Mouse (Mus musculus): Measurements from ENCODE around the gene Ndufb4. TPM values are rescaled to one million over a fixed set of nuclear protein-coding genes. Genes with fewer than 3 reads are reported as not detected.
"Not testable (repeated sequence)": the region's sequence is repeated elsewhere in the genome, so short reads cannot be mapped to it uniquely, and the experiment has no call there.

Ndufb4 gene
- polyA plus RNA-seq, 1 experiment from 2014 or later = 71.7 TPM

DNA sequence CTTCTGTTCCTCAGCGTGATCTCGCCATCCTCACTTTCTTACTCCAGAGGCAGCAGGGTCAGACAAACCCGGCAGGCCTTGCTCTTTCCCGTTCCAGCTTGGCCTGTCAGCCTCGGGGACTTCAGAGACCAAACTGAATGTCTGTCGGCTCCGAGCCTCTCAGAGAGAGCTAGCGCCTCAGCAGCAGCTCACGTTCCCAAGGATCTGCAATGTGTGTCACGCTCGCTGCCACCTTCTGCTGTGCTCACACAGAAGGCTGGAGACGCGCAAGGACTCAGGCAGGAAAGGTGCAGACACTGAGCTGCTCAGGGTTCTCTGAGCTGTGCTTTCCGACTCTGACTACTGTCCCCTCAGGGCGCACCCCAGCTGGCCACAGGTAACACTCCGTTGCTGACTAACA lies 7.2 kb downstream of the Ndufb4 start:
- Histone ChIP-seq H3K4me3 (replicated peaks) (no peak overlapping the region), H3K4me1 (replicated peaks) (no peaks in the 10 kb centered on the region), H3K27ac (no peak overlapping the region), H3K4me2 (replicated peaks) (no peak overlapping the region), H3K9me3 (no peaks in the 10 kb centered on the region), H3K9ac (no peak overlapping the region), H3K36me3 (peaks cover 16% of the 10 kb centered on the region), H3K27me3 (replicated peaks) (no peaks in the 10 kb centered on the region)
- no peak for ATAC-seq
- WGBS = 90% methylated on average over 16 of the region's 16 CpGs

DNA sequence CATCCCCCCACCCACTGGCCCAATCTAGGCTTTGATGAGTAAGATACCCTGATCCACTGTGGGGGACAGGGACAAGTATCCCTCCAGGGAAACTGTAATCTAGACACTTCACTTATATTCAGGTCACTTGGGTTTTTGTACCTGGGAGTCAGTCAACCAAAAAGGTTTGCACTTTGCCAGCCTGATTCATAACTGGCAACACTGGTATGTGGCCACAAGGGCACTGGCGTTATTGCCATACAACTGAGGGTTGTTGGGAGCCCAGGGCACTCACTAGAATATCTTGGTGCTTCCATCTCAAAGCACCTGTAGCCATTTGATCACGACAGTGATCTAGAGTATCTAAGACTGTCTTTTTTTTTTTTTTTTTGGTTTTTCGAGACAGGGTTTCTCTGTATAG lies 8.5 kb downstream of the Ndufb4 start:
- ATAC-seq = no peak
- Histone ChIP-seq H3K27ac (no peak overlapping the region), H3K4me2 (replicated peaks) (no peak overlapping the region), H3K4me1 (replicated peaks) (no peaks in the 10 kb centered on the region), H3K9ac (no peak overlapping the region), H3K4me3 (replicated peaks) (no peak overlapping the region), H3K9me3 (no peaks in the 10 kb centered on the region), H3K27me3 (replicated peaks) (no peaks in the 10 kb centered on the region), H3K36me3 (peaks cover 16% of the 10 kb centered on the region)
- 91% methylated on average over 3 of the region's 3 CpGs for WGBS

DNA sequence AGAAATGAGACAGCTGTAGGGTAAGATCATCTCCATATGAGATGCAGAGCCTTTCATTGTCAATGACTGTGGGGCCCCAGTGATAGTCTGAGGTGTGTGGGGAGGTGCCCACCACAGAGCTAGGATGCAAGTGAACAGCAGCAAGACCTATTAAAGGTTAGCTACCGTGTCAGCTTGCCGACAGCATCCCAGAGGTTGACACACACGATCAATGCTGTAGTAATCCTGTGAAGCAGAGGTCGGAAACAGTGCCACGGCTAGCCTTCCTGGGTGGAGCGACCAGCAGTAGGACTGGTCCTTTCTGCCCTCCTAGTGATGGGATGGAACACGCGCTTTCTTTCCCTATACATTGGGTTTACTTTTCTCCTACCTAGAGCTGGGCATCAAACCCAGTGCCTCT lies 9.0 kb downstream of the Ndufb4 start:
- no peak overlapping the region for H3K4me2 ChIP-seq (replicated peaks)
- H3K27me3 ChIP-seq (replicated peaks) = no peaks in the 10 kb centered on the region
- WGBS = 92% methylated on average over 8 of the region's 8 CpGs
- no peak for ATAC-seq
- peaks cover 16% of the 10 kb centered on the region for H3K36me3 ChIP-seq
- H3K9me3 ChIP-seq = no peaks in the 10 kb centered on the region
- H3K4me1 ChIP-seq (replicated peaks) = no peaks in the 10 kb centered on the region
- H3K4me3 ChIP-seq (replicated peaks) = no peak overlapping the region
- no peak overlapping the region for H3K9ac ChIP-seq
- H3K27ac ChIP-seq = no peak overlapping the region

DNA sequence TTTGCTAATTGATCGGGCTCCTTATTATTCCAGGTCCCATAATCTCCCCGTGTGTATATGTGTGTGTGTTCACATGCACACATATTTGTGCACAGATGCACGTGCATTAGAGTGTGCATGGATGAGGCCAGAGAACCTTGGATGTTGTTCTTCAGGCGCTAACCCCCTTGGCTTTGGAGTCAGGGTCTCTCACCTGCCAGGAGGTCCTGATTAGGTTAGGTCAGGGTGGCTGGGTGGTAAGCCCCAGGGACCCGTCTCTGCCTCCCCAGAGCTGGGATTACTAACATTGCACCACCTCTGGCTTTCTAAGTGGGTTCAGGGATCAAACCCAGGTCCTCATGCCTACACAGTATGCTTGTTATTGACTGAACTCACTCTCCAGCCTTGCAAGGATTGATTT lies 9.8 kb downstream of the Ndufb4 start:
- no peaks in the 10 kb centered on the region for H3K4me1 ChIP-seq (replicated peaks)
- H3K27ac ChIP-seq = no peak overlapping the region
- no peak overlapping the region for H3K4me2 ChIP-seq (replicated peaks)
- no peaks in the 10 kb centered on the region for H3K9me3 ChIP-seq
- peaks cover 16% of the 10 kb centered on the region for H3K36me3 ChIP-seq
- 87% methylated on average over 5 of the region's 5 CpGs for WGBS
- no peaks in the 10 kb centered on the region for H3K27me3 ChIP-seq (replicated peaks)
- no peak overlapping the region for H3K9ac ChIP-seq
- H3K4me3 ChIP-seq (replicated peaks) = no peak overlapping the region
- no peak for ATAC-seq

GRCm38 (mm10) chr16:37640522-37640921 lies 13.7 kb downstream of the Ndufb4 start:
- H3K4me3 ChIP-seq (replicated peaks); H3K4me1 ChIP-seq (replicated peaks); ATAC-seq; H3K36me3 ChIP-seq; H3K27ac ChIP-seq; H3K9ac ChIP-seq; H3K4me2 ChIP-seq (replicated peaks); H3K9me3 ChIP-seq; H3K27me3 ChIP-seq (replicated peaks): not testable (repeated sequence)

DNA sequence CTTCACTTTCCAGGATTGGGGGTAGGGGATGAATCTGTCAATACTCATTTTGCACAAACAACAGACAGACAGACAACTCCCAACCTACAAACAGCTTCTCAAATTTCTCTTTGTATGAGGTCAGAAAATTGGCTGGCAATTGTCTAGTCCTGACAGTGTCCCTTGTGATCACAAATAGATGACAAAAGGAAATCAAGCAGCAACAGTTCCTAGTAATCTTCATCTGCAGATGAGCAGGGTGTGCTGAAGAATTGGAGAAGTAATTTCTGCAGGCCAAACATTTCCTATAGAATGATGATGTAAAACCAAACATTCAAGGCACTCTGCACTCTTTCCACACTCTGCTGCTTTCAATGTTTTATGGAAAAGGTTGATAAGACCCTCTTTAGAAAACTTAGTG lies 16.5 kb downstream of the Ndufb4 start:
- no peak overlapping the region for H3K4me2 ChIP-seq (replicated peaks)
- H3K4me3 ChIP-seq (replicated peaks) = no peak overlapping the region
- no peaks in the 10 kb centered on the region for H3K36me3 ChIP-seq
- H3K9me3 ChIP-seq = no peaks in the 10 kb centered on the region
- H3K4me1 ChIP-seq (replicated peaks) = no peaks in the 10 kb centered on the region
- no peak overlapping the region for H3K27ac ChIP-seq
- H3K27me3 ChIP-seq (replicated peaks) = no peaks in the 10 kb centered on the region
- H3K9ac ChIP-seq = no peak overlapping the region
- ATAC-seq = no peak

- Histone ChIP-seq H3K27me3 (replicated peaks) (no peaks in the 10 kb centered on the region), H3K4me3 (replicated peaks) (no peak overlapping the region), H3K4me2 (replicated peaks) (no peak overlapping the region), H3K4me1 (replicated peaks) (no peaks in the 10 kb centered on the region), H3K36me3 (no peaks in the 10 kb centered on the region), H3K9me3 (no peaks in the 10 kb centered on the region), H3K9ac (no peak overlapping the region), H3K27ac (no peak overlapping the region)
- ATAC-seq = no peak
- WGBS = 56% methylated on average over 6 of the region's 6 CpGs
Observed at GRCm38 (mm10) chr16:37636107-37636506, 18.1 kb downstream of the Ndufb4 start.

- no peak overlapping the region for H3K27ac ChIP-seq
- no peaks in the 10 kb centered on the region for H3K36me3 ChIP-seq
- 80% methylated on average over 1 of the region's 1 CpGs for WGBS
- no peaks in the 10 kb centered on the region for H3K9me3 ChIP-seq
- H3K4me3 ChIP-seq (replicated peaks) = no peak overlapping the region
- ATAC-seq = no peak
- H3K4me1 ChIP-seq (replicated peaks) = no peaks in the 10 kb centered on the region
- H3K9ac ChIP-seq = no peak overlapping the region
- H3K27me3 ChIP-seq (replicated peaks) = no peaks in the 10 kb centered on the region
- no peak overlapping the region for H3K4me2 ChIP-seq (replicated peaks)
Observed at GRCm38 (mm10) chr16:37635095-37635494, 19.2 kb downstream of the Ndufb4 start.

DNA sequence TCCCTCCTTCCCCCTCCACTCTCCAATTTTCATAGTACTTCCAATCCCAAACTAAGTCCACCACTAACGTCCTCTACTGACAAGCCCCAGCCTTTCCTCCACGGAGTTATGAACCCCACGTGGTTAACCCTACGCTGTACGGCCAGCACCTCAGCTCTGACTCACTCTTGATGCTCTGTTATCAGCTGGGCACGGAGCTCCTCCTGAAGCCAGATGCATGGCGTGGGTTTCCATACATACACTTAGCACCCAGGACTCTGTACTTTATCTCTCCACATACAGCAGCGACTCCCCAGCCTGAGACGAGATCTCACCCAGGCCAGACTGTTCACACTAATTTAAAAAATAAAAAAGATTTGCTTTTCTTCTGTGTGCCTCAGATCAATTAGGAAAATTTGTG lies 19.7 kb downstream of the Ndufb4 start:
- WGBS = 65% methylated on average over 9 of the region's 9 CpGs
- Histone ChIP-seq H3K27ac (no peak overlapping the region), H3K4me1 (replicated peaks) (no peaks in the 10 kb centered on the region), H3K4me2 (replicated peaks) (no peak overlapping the region), H3K4me3 (replicated peaks) (no peak overlapping the region), H3K27me3 (replicated peaks) (no peaks in the 10 kb centered on the region), H3K9me3 (no peaks in the 10 kb centered on the region), H3K36me3 (no peaks in the 10 kb centered on the region), H3K9ac (no peak overlapping the region)
- no peak for ATAC-seq

GRCm38 (mm10) chr16:37629011-37629410 lies 25.2 kb downstream of the Ndufb4 start:
- no peak overlapping the region for H3K4me3 ChIP-seq (replicated peaks)
- 89% methylated on average over 7 of the region's 7 CpGs for WGBS
- H3K9me3 ChIP-seq = no peaks in the 10 kb centered on the region
- H3K36me3 ChIP-seq = no peaks in the 10 kb centered on the region
- no peak overlapping the region for H3K27ac ChIP-seq
- ATAC-seq = no peak
- H3K9ac ChIP-seq = no peak overlapping the region
- H3K27me3 ChIP-seq (replicated peaks) = no peaks in the 10 kb centered on the region
- no peaks in the 10 kb centered on the region for H3K4me1 ChIP-seq (replicated peaks)
- no peak overlapping the region for H3K4me2 ChIP-seq (replicated peaks)

DNA sequence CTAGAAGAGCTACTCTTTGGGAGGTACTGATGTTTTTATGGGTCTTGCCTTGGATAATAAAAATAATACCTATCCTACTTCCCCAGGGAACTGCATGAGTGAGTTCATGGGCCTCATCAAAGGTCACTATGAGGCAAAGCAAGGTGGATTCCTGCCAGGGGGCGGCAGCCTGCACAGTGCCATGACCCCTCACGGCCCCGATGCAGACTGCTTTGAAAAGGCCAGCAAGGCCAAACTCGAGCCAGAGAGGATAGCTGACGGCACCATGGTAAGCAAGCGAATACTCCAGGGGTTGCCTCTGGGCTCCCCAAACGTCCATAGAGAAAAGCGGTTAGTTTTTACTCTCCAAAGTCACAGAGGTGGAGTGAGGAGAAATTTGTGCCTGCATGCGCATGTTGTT lies 25.9 kb downstream of the Ndufb4 start:
- ATAC-seq = no peak
- Histone ChIP-seq H3K27me3 (replicated peaks) (no peaks in the 10 kb centered on the region), H3K4me1 (replicated peaks) (no peaks in the 10 kb centered on the region), H3K9ac (no peak overlapping the region), H3K9me3 (no peaks in the 10 kb centered on the region), H3K36me3 (no peaks in the 10 kb centered on the region), H3K27ac (no peak overlapping the region), H3K4me2 (replicated peaks) (no peak overlapping the region), H3K4me3 (replicated peaks) (no peak overlapping the region)
- 75% methylated on average over 9 of the region's 9 CpGs for WGBS

DNA sequence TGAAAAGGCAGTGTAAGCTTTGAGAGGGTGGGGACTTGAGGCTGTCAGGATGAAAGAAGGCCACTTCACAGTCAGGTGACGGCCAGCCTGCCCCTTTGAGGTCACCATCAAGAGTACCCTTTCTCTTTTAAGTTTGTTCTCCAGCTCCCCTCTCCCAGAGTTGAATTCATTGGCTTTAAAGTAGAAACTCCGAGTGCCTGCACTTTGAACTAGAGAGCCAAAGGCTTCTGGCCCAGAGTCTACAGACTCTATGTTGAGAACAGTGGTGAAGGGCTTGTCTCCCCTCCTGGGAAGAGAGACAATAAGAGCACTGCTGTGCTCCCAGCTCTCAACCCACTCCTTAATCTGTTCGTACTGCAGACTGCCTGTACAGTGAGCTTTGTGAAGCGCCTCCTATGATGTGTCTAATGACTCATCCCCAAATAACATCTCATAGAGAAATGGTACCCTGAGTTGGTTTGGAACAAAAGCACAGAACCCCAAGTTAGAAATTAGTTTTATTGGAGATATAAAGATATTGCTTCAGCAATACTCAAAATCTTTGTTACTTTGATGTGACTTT lies 27.8 kb downstream of the Ndufb4 start:
- no peaks in the 10 kb centered on the region for H3K4me1 ChIP-seq (replicated peaks)
- no peak overlapping the region for H3K4me2 ChIP-seq (replicated peaks)
- no peak overlapping the region for H3K27ac ChIP-seq
- no peak overlapping the region for H3K4me3 ChIP-seq (replicated peaks)
- H3K27me3 ChIP-seq (replicated peaks) = no peaks in the 10 kb centered on the region
- 66% methylated on average over 4 of the region's 4 CpGs for WGBS
- no peak for ATAC-seq
- no peaks in the 10 kb centered on the region for H3K9me3 ChIP-seq
- H3K9ac ChIP-seq = no peak overlapping the region
- H3K36me3 ChIP-seq = no peaks in the 10 kb centered on the region

DNA sequence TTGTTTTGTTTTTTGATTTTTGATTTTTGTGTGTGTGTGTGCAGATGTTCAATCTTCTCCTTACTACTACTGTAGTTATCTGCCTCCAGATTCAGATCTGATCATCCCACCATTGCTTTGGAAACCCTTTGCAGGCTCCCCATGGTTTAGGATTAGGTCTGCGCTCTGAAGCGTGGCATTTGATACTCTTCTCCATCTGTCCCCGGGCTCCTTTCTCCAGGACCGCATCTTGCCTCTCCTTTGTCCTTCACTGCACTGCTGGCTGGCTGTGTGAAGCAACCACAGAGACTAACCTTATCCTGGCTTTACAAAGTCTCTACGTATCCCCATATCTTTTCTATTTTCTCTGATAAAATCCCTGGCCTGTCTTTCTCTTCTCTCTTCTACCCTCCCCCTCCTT lies 31.3 kb downstream of the Ndufb4 start:
- H3K36me3 ChIP-seq = no peaks in the 10 kb centered on the region
- no peak overlapping the region for H3K4me3 ChIP-seq (replicated peaks)
- no peaks in the 10 kb centered on the region for H3K27me3 ChIP-seq (replicated peaks)
- no peak for ATAC-seq
- H3K4me1 ChIP-seq (replicated peaks) = no peaks in the 10 kb centered on the region
- H3K9ac ChIP-seq = no peak overlapping the region
- 84% methylated on average over 5 of the region's 5 CpGs for WGBS
- no peaks in the 10 kb centered on the region for H3K9me3 ChIP-seq
- H3K4me2 ChIP-seq (replicated peaks) = no peak overlapping the region
- no peak overlapping the region for H3K27ac ChIP-seq

DNA sequence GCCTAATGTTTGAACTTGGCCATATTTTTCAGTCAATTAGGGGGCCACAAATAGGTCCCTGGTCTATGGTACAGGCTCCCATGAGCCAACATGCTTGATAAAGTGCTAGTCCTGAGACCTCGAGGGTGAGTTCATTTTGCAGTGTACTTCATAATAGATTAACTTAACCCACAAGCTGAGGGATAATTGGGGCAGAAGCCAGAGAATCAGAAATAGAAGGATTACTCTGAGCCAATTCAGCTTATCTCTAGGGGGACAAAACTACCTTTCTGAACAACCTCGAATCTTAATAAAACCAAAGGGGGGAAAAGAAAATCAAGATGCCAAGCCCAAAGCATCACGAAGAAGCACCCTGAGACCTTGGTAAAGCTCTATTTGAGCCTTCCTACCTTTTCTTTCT lies 31.9 kb downstream of the Ndufb4 start:
- no peak overlapping the region for H3K4me2 ChIP-seq (replicated peaks)
- H3K4me3 ChIP-seq (replicated peaks) = no peak overlapping the region
- no peaks in the 10 kb centered on the region for H3K9me3 ChIP-seq
- 74% methylated on average over 3 of the region's 3 CpGs for WGBS
- H3K27me3 ChIP-seq (replicated peaks) = no peaks in the 10 kb centered on the region
- no peak for ATAC-seq
- H3K9ac ChIP-seq = no peak overlapping the region
- H3K36me3 ChIP-seq = no peaks in the 10 kb centered on the region
- no peak overlapping the region for H3K27ac ChIP-seq
- 0 out of 2 replicates have a peak, but pooled peaks cover 4% of the 10 kb centered on the region for H3K4me1 ChIP-seq (replicated peaks)
